Mouse (Mus musculus) cerebellum, postnatal 14 days (tissue): ENCODE measurements at regions not wholly inside any gene's neighbourhood (a gene's known extent, or its start where the extent isn't known, plus 50 kb on each side); places are given as distances from the start of the nearest gene placed in this dataset.
"Not testable (repeated sequence)": the region's sequence is repeated elsewhere in the genome, so short reads cannot be mapped to it uniquely, and the experiment has no call there.

ENCODE experiments used
- DNase-seq, 2 experiments: peaks; one replicate each; pipeline ENCODE4 v3.0.0; 2021; ENCODE audit warnings: mixed read lengths in 2 of 2

DNA sequence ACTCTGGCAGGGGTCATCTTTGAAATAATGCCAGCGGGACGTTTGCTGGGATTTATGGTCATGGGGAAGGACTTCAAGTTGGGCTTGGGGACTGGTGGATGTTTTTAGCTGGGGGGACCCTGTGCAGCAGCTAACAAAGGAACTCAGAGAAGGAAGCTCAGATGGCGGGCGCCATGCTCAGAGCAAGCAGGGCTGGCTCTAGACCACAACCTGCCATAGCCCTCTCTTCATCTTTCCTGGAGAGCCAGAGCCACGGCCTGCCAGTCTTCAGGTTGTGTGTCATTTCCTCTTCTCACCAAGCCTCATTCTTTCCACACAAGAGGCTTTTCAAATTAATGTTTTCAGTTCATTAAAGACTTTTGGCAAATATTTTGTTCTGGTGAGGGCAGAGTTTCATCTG lies 219.9 kb downstream of the Bcl11a start:
- DNase-seq, result no peak

- no peak for DNase-seq
Observed at GRCm38 (mm10) chr11:24300351-24300750, 222.5 kb downstream of the Bcl11a start.

DNA sequence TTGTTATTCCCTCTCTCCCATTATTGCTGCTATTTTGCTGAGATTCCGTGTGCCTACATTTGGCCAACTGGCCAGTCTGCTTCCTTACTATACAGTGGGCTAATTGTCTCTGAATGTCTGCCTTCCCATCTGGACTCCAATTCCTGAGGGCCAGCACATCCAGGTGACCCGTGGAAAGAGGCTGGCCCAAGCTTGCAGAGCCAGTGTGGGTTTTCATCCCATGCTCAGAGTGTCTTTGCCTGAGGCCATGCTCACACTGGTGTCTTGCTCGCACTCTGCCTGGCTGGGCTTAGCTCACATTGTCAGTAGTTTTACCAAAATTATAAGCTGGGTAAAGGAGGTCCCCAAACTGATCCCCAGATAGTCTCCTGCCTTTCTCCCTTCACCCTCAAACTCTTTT lies 223.3 kb downstream of the Bcl11a start:
- DNase-seq, result no peak

- DNase-seq, result peak; percentile 58 to 71
Observed at GRCm38 (mm10) chr11:24305145-24305553, 227.3 kb downstream of the Bcl11a start.

DNA sequence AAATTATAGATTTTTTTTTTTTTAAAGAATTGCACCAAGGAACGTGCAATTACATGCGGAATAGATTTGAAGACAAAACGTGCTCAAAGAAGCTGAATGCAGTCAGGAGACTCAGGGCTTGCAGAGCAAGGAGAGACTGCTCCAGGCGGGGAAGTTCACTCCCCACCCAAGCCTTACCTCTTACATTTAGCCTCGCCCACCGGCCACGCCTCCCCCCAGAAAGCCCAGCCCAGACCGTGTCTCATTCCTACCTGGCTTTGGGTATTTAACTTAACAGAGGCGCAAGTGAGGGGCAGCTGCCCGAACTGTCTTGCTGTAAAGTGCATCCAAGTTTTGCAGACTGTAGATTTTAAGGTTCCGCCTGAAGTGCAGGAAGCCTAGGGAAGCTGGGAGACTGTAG lies 227.8 kb downstream of the Bcl11a start:
- DNase-seq, result no peak

DNA sequence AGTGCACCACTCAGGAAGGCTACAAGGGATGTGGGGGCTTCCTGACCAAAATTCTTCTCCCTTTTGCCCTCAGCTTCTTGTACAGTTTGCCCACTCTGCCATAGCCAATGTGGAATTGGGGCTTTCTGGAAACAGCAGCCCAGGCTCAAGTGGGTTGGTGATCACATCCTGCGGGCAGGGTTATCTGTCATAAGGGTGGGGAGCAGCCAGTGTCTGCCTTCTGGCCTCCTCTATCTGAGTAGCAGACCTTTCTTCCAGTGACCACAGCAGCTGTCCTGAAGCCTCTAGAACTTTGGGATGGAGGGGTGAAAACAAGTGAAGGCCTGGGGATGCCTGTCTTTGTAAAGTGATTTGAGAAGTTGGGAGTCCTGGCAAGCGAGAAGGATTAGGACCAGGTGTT lies 228.2 kb downstream of the Bcl11a start:
- no peak for DNase-seq

DNA sequence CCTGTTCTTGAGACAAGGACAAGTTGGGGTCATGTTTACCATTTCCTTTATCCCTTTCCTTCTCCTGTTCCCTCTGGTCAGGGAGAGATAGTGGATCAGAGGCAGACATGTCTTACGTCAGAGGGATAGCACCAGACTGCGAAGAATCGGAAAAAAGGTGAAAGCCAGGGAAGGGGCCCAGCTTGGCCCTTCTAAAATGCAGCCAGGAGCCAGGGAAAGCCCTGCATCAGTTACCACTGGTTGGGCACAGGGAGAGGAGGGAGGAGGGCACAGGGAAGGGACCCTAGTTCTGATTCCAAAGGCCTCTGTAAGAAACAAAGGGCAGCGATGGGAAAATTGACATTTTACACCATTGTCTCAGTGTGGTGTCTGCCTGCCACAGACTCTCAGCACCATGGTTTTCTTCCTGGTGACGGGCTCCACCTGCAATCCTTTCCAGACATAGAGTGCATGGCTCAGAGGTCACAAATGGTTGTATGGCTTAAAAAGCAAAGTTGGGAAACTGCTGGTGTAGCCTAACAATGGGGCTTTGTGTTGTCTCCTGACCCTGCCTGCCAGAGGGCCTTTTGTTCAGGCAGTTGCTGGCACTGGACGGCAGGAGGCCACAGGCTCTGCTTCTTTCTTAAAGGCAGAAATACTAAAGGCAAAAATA lies 229.9 kb downstream of the Bcl11a start:
- DNase-seq, result no peak

- DNase-seq, result no peak
Observed at GRCm38 (mm10) chr11:24308253-24308633, 230.4 kb downstream of the Bcl11a start.

GRCm38 (mm10) chr11:24314046-24314445 lies 236.2 kb downstream of the Bcl11a start:
- DNase-seq, result peak in 1 of 2 experiments; percentile 30

- DNase-seq, result no peak
Observed at GRCm38 (mm10) chr11:24315582-24315981, 237.7 kb downstream of the Bcl11a start.

DNA sequence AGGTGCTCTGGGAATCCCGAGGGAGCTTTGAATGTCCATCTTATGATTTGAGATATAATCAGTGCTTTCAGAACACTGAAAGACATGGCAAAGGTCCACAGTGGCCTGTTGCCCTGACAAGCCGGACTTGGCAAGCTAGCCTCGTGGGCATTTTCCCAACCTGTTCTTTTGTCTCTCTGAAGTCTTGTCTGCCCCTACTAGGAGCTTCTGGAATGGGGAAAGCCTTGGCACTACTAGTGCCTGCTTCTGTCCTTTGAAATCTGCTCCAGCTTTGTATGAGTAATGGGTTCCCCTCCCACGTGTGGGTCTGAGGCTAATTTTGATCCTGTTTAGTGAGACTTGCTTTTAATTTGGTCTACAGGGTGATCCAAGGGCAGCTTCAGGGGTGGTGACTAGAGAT lies 238.3 kb downstream of the Bcl11a start:
- peak; percentile 70 to 78 for DNase-seq

DNA sequence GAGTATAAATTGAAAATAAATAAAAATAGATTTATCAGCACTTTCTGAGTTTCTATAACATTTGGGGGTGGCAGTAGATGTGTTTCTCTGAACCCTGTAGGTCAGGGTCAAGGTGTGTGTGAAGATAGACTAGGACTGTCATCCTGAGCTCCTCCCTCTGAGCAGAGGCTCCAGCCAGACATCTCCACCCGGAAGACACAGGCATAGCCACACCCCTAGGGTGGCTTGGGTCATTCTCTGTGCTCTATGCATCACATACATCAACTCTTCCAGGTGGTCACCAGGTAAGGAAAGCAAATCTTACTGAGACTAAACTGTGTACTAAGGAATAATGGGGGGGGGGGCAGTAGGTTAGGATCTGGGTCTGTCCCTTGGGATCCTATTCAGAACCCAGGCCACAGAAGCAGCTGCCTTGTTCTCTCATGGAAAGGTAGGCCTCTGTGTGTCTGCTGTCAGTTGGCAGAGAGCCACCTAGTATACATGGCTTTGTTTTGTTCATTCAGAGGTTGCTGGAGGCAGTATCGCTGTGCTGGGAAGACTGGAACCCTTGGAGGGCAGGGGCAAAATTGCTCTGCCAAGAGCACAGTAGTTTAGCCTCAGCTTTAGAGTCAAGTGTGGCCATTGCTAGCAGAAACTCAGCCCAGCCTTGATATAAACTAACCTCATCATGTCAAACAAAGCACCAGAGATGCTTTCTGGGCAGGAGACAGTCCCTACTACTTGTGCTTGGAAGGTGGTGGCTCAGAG lies 240.3 kb downstream of the Bcl11a start:
- DNase-seq, result no peak

DNA sequence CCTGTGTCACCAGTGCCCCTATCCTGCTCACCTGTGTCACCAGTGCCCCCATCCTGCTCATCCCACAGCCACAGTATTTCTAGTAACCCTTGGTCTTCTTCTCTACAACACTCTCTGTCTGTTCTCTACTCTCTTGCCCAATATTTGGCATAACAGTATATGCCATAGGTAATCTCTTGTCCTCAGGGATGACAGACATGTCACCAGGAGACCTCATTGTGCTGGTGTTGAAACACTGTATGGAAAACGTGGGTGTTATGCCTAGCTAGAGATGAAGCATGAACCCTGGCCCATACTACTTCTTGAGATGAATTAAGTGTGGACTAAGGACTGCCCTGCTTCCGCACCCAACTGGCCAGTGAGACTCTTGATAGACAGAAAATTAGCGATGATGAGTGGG lies 241.4 kb downstream of the Bcl11a start:
- DNase-seq, result no peak

DNA sequence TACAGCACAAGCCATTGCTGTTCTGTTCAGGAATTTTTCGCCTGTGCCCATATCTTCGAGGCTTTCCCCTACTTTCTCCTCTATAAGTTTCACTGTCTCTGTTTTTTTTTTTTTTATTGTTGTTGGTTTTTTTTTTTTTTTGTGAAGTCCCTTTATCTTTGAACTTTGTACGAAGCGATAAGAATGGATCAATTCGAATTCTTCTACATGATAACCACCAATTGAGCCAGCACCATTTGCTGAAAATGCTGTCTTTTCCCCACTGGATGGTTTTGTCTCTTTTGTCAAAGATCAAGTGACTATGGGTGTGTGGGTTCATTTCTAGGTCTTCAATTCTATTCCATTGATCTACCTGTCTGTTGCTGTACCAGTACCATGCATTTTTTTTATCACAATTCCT lies 244.6 kb downstream of the Bcl11a start:
- DNase-seq, result not testable (repeated sequence)

DNA sequence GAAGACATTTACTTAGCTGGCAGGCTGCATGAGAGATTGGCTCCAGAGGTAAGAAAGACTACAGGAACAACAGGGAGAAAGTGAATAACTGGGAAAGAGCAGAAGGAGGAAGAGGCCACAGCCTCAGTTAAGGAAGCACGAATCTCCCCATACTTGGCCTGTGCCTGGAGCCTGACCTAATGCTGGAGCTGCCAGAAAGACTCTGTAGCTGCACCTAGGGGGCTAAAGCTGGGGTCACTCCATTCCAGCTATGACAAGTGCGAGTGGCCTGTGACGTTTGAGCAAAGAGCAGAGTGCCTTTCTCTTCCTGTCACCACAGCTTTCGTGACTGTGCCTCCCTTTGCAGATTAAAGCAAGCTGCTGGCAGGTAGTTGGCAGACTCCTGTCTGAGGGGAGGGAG lies 250.6 kb downstream of the Bcl11a start:
- no peak for DNase-seq

GRCm38 (mm10) chr11:24330366-24331124 lies 252.7 kb downstream of the Bcl11a start:
- DNase-seq, result no peak

DNA sequence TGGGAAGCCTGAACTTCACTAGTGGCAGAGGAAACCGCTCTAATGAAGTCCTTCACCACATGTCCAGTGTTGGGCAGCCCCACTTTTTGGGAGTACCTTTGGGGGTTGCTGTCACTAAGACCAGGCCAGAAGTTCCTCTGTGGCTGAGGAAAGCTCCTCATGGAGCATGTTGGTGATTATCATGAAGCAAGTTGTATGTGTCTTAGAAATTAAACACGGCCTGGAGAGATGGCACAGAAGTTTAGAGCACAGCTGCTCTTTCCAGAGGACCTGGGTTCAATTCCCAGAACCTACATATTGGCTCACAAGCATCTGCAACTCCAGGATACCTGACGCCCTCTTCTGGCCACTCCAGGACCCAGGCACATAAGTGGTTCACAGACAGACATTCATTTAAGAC lies 254.4 kb downstream of the Bcl11a start:
- no peak for DNase-seq

DNA sequence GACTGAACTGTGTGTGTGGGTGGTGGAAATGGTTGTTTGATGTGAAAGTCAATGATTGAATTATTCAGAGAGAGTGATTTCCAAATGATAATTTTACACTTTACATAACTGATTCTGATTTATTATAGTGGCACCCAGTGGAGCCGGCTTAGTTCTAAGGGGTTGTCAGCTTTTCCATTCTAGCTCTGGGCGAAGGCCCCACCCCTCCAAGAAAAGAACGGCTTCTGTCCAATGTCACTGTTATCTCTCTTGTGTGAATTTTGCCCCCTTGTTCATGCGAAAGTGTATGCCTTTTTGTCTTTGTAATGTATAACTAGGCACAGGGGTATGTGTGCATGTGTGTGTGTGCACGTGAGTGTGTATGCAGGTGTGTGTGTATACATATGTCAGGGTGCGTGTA lies 255.3 kb downstream of the Bcl11a start:
- no peak for DNase-seq

DNA sequence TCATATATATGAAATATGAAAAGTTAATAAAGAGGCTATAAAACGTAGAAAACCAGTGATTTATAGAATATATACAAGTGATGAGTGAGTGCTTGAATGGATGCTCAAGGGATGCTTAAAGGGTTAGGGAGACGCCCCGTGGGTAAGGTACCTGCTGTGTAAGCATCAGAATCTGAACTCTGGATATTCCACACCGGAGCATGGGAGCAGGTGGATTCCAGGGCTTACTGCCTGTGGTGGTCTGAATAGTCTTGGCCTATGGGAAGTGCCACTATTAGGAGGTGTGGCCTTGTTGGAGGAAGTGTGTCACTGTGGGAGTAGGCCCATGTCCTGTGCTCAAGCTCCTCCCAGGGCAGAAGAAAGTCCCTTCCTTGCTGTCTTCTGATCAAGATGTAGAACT lies 257.4 kb downstream of the Bcl11a start:
- no peak for DNase-seq

- peak; percentile 31 to 38 for DNase-seq
Observed at GRCm38 (mm10) chr11:24338111-24338510, 260.3 kb downstream of the Bcl11a start.

GRCm38 (mm10) chr11:24339061-24339460 lies 261.2 kb downstream of the Bcl11a start:
- no peak for DNase-seq

GRCm38 (mm10) chr11:24340677-24341076 lies 262.8 kb downstream of the Bcl11a start:
- DNase-seq, result no peak

DNA sequence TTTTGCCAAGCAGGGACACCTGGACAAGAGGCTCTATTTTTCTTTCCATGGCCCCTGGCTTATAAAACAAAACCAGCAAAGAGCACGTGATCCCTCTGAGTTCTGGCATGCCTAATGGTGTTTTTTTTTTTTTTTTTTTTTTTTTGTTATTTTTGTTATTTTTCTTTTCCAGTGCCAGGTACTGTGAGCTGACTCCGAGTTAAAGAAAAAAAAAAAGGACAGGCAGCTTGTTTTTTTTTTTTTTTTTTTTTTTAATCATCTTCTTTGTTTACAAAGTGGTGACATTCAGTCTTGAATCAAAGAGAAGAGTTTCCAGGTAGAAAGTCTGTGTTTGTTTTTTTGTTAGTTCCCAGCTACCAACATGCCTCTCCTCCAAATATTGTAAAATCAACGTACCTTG lies 263.8 kb downstream of the Bcl11a start:
- no peak for DNase-seq

DNA sequence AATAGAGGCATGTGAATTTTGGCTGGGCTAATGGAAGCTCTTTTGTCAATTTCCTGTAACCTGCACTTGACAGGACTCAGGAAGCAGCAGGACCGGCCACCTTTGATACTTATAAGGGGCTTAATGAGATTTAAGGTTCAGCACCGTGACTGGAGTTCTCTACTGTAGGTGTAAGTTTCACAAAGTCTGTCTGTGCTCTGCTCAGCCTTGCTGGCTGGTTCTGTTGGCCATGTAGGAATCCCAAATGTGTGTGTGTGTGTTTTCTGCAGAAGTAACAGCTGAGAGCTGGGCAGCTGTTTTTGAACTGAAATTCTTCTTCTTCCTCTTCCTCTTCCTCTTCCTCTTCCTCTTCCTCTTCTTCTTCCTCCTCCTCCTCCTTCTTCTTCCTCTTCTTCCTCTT lies 264.3 kb downstream of the Bcl11a start:
- no peak for DNase-seq
